Mouse (Mus musculus) liver, postnatal 0 days (tissue): ENCODE data around the gene Rdm1.

Experiments used
- CTCF ChIP-seq: sonication (generic); IDR thresholded peaks from 2 replicates; pipeline ENCODE4 v1.5.1; 2016; ENCODE audit warnings: antibody characterized with exemption, low read depth
- EP300 ChIP-seq: IDR thresholded peaks from 2 replicates; pipeline ENCODE4 v1.6.1; 2016; ENCODE audit warnings: antibody characterized with exemption, low read depth, mild to moderate bottlenecking

- TF ChIP-seq EP300: no peak
- no peak for TF ChIP-seq CTCF
Measured at GRCm38 (mm10) chr11:101671255-101671654, 44.3 kb downstream of the Rdm1 start.
